Mouse (Mus musculus) kidney, embryonic 16.5 days (tissue): ENCODE data around the gene Rgs6. TPM values are rescaled to one million over a fixed set of nuclear protein-coding genes. Genes with fewer than 3 reads are reported as not detected.
A peak's percentile ranks its signal among the peaks of the same experiment; 100 is the strongest.

Source experiments
- ATAC-seq: fragments of 200-750 bp; cut with Nextera tagmentation; 2 replicates; pipeline ENCODE4 v1.8.0; 2017; ENCODE audit warnings: moderate TSS enrichment; ENCODE audit not compliant: low FRiP score, low TSS enrichment
- H3K27ac ChIP-seq: fragments of 300-500 bp; sonication (generic); 2 replicates; pipeline ENCODE4 v1.5.1; 2014; ENCODE audit warnings: low read length
- H3K27me3 ChIP-seq: fragments of 300-500 bp; sonication (generic); 2 replicates; pipeline ENCODE4 v1.6.1; 2014; ENCODE audit warnings: low read length, control low read depth, mixed read lengths; ENCODE audit not compliant: insufficient read depth
- H3K36me3 ChIP-seq: fragments of 300-500 bp; sonication (generic); 2 replicates; pipeline ENCODE4 v1.6.1; 2014; ENCODE audit warnings: low read length, control low read depth, mixed read lengths; ENCODE audit not compliant: insufficient read depth
- H3K4me1 ChIP-seq: fragments of 300-500 bp; sonication (generic); 2 replicates; pipeline ENCODE4 v1.6.1; 2014; ENCODE audit warnings: low read length, control low read depth, mixed read lengths; ENCODE audit not compliant: insufficient read depth
- H3K4me2 ChIP-seq: fragments of 300-500 bp; sonication (generic); replicated peaks from 2 replicates; pipeline ENCODE4 v1.6.1; 2014; ENCODE audit warnings: low read depth, low read length
- H3K4me3 ChIP-seq: fragments of 300-500 bp; sonication (generic); 2 replicates; pipeline ENCODE4 v1.5.1; 2014; ENCODE audit warnings: mild to moderate bottlenecking, low read length
- H3K9ac ChIP-seq: fragments of 300-500 bp; sonication (generic); replicated peaks from 2 replicates; pipeline ENCODE4 v1.6.1; 2014; ENCODE audit warnings: low read length
- H3K9me3 ChIP-seq: fragments of 300-500 bp; sonication (generic); 2 replicates; pipeline ENCODE4 v1.6.1; 2016; ENCODE audit warnings: low read length, control low read depth
- WGBS: fragments of 180-500 bp; shearing (Covaris S2); extraction: QIAGEN DNeasy Blood & Tissue Kit; methylation state at CpG from one replicate; pipeline ENCODE4 v1.1.7; 2014; 5-methylcytosine and 5-hydroxymethylcytosine counted together
- polyA plus RNA-seq: library from polyadenylated mRNA; unstranded; fragments of >200 nt; fragmentation: Nextera tagmentation; extraction: Ambion mirVana; gene quantifications from 2 replicates; pipeline ENCODE4 v1.2.1, GENCODE M21; 2015

Gene Rgs6
- polyA plus RNA-seq, 1 experiment from 2014 or later, result 2.7 TPM

- WGBS, result 62% methylated on average over 4 of the region's 4 CpGs
Measured at GRCm38 (mm10) chr12:82855333-82856107, 267.4 kb downstream of the Rgs6 start.

DNA sequence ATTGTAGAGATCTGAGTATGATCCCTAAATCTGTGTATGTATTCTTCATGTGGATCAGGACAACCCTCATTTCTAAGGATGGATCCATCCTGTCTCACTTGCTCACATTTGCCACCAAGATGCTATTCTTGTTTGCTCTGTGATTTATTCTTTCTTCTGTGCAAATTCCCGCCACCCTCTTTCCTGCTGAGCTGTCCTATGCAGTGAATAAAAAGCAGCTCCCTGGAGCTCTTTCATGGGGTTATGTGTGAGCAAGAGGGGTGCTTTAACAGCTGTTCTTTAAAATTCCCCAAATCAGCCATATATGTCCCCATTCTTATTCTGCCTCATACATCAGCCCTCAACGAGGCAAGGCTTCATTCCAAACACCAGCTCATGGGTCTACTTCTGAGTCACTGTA, 277.6 kb downstream of the Rgs6 start:
- no peaks in the 10 kb centered on the region for H3K36me3 ChIP-seq
- H3K4me1 ChIP-seq, result no peaks in the 10 kb centered on the region
- no peak overlapping the region for H3K4me2 ChIP-seq
- no peak overlapping the region for H3K4me3 ChIP-seq
- 74% methylated on average over 2 of the region's 2 CpGs for whole genome bisulfite sequencing
- H3K27ac ChIP-seq, result no peak overlapping the region
- no peak for ATAC-seq
- no peaks in the 10 kb centered on the region for H3K27me3 ChIP-seq
- no peaks in the 10 kb centered on the region for H3K9me3 ChIP-seq
- no peak overlapping the region for H3K9ac ChIP-seq

More at GRCm38 (mm10) chr12:82855333-82856107, 267.4 kb downstream of the Rgs6 start:
- Histone ChIP-seq H3K36me3 (no peaks in the 10 kb centered on the region), H3K4me2 (no peak overlapping the region), H3K27ac (no peak overlapping the region), H3K9ac (no peak overlapping the region), H3K9me3 (no peaks in the 10 kb centered on the region), H3K27me3 (no peaks in the 10 kb centered on the region), H3K4me1 (no peaks in the 10 kb centered on the region), H3K4me3 (no peak overlapping the region)
- no peak for ATAC-seq

DNA sequence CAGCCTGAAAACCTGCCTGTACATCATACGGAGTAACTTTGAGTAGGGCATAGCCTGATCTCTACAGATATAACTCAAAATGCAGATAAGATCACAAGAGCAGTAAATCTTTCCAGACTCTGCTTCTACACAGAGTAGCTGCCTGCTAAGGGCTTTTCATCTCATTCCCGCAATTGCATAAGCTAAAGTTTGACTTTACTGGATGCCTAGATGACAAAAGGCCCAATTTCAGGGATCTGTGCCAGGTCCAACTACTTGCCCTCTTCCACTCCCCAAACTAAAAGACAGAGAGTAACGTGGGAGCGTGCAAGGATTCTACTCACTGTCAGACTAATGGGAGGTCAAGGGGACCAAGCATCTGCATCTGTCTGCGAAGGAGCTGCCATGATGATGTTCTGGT, 292.6 kb downstream of the Rgs6 start:
- no peak for ATAC-seq
- Histone ChIP-seq H3K4me1 (no peaks in the 10 kb centered on the region), H3K9ac (no peak overlapping the region), H3K9me3 (no peaks in the 10 kb centered on the region), H3K4me3 (no peak overlapping the region), H3K4me2 (no peak overlapping the region), H3K27ac (no peak overlapping the region), H3K27me3 (no peaks in the 10 kb centered on the region), H3K36me3 (no peaks in the 10 kb centered on the region)
- 55% methylated on average over 5 of the region's 5 CpGs for WGBS

DNA sequence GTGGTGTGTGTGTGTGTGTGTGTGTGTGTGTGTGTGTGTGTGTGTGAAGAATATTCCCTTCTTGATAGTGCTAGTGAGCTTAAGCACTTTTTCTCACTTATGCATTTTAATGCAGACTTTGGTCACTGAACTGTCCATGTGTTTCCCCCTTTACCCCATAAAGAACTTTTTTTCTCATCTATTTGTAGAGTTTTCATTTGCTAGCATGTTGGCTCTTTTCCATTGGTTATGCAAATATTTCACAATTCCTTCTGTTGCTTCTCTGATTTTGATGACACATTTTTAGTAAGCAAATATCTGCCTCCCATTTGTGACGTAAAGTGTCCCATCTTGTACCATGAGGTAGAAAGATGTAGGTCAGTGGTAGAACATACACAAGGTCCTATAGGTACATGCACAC, 295.0 kb downstream of the Rgs6 start:
- no peak overlapping the region for H3K4me3 ChIP-seq
- no peaks in the 10 kb centered on the region for H3K4me1 ChIP-seq
- H3K4me2 ChIP-seq, result no peak overlapping the region
- no peak overlapping the region for H3K9ac ChIP-seq
- ATAC-seq, result no peak
- 85% methylated on average over 1 of the region's 1 CpGs for WGBS
- no peaks in the 10 kb centered on the region for H3K36me3 ChIP-seq
- no peaks in the 10 kb centered on the region for H3K27me3 ChIP-seq
- no peaks in the 10 kb centered on the region for H3K9me3 ChIP-seq
- H3K27ac ChIP-seq, result no peak overlapping the region

DNA sequence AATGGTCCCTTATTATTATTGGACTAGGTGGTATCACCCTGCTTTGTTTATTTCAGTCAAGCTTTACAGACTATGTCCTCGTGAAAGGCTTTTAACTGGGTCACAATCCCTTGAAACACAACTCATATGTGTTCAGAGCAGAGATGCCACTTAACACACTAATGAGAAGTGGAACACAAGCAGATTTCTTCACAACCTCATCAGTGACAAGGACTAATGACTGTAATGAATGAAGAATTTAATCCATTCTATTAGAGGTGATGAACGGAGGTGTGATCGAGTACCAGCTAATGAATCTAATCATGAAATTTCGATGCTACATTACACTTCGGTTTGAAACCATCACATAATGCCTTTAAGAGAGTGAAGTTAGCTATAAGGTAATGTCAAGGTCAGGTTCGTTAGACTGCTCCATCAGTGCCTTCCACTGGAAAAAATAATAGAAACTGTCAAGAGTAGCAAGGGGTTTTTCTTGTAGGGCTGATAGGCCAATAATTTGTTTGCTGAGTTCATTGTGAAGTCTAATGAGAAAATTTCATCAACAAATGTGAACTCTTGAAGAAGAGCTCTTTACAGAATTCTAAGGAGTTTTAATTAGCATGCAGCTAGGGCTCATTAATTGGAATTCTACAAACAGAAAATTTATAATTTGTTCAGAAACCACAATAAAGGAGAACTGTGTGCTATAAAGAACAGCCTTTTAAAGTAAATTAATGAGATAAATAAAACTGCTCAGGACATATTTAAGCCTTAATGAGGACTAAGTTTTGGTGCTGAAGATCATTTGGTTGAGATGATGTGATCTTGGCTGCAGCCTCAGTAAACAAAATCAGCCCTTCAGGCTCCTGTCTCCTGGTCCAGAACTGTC, 307.1 kb downstream of the Rgs6 start:
- Histone ChIP-seq H3K9me3 (no peaks in the 10 kb centered on the region), H3K4me2 (no peak overlapping the region), H3K4me1 (no peaks in the 10 kb centered on the region), H3K27me3 (no peaks in the 10 kb centered on the region), H3K36me3 (no peaks in the 10 kb centered on the region), H3K4me3 (no peak overlapping the region), H3K9ac (no peak overlapping the region), H3K27ac (no peak overlapping the region)
- WGBS, result 82% methylated on average over 6 of the region's 6 CpGs
- ATAC-seq, result no peak

- Histone ChIP-seq H3K27me3 (no peaks in the 10 kb centered on the region), H3K4me2 (no peak overlapping the region), H3K9me3 (no peaks in the 10 kb centered on the region), H3K9ac (no peak overlapping the region), H3K36me3 (no peaks in the 10 kb centered on the region), H3K4me3 (no peak overlapping the region), H3K4me1 (peaks cover 2% of the 10 kb centered on the region; the same call in 1 of the 2 replicates), H3K27ac (no peak overlapping the region)
- no peak for ATAC-seq
- 54% methylated on average over 1 of the region's 1 CpGs for WGBS
Measured at GRCm38 (mm10) chr12:82905773-82906172, 317.7 kb downstream of the Rgs6 start.

GRCm38 (mm10) chr12:82910846-82911245, 322.8 kb downstream of the Rgs6 start:
- no peaks in the 10 kb centered on the region for H3K9me3 ChIP-seq
- H3K4me2 ChIP-seq, result no peak overlapping the region
- H3K27ac ChIP-seq, result 0 out of 2 replicates have a peak overlapping the region, but pooled peaks have one; percentile 18
- peaks cover 3% of the 10 kb centered on the region; the same call in 1 of the 2 replicates for H3K4me1 ChIP-seq
- WGBS, result 40% methylated on average over 2 of the region's 2 CpGs
- no peak overlapping the region for H3K4me3 ChIP-seq
- H3K36me3 ChIP-seq, result no peaks in the 10 kb centered on the region
- H3K27me3 ChIP-seq, result no peaks in the 10 kb centered on the region
- peak; percentile 57 for ATAC-seq
- H3K9ac ChIP-seq, result no peak overlapping the region

GRCm38 (mm10) chr12:82914127-82914526, 326.0 kb downstream of the Rgs6 start:
- H3K4me3 ChIP-seq, result no peak overlapping the region
- H3K4me2 ChIP-seq, result no peak overlapping the region
- H3K36me3 ChIP-seq, result no peaks in the 10 kb centered on the region
- H3K9me3 ChIP-seq, result no peaks in the 10 kb centered on the region
- no peaks in the 10 kb centered on the region for H3K27me3 ChIP-seq
- no peak for ATAC-seq
- 69% methylated on average over 4 of the region's 4 CpGs for WGBS
- H3K4me1 ChIP-seq, result peaks cover 3% of the 10 kb centered on the region; the same call in 1 of the 2 replicates
- no peak overlapping the region for H3K27ac ChIP-seq
- no peak overlapping the region for H3K9ac ChIP-seq

GRCm38 (mm10) chr12:82920146-82920545, 332.1 kb downstream of the Rgs6 start:
- WGBS, result 36% methylated on average over 2 of the region's 2 CpGs
- Histone ChIP-seq H3K9me3 (no peaks in the 10 kb centered on the region), H3K4me2 (no peak overlapping the region), H3K9ac (no peak overlapping the region), H3K36me3 (no peaks in the 10 kb centered on the region), H3K4me3 (no peak overlapping the region), H3K27me3 (no peaks in the 10 kb centered on the region), H3K27ac (peak overlapping the region; percentile 52; the same call in 1 of the 2 replicates), H3K4me1 (peaks cover 11% of the 10 kb centered on the region)
- no peak for ATAC-seq
